Mouse (Mus musculus) hindbrain, postnatal 0 days (tissue): ENCODE measurements around the gene Akip1. TPM values are rescaled to one million over a fixed set of nuclear protein-coding genes. Genes with fewer than 3 reads are reported as not detected.

ENCODE experiments used
- ATAC-seq: fragments of 200-750 bp; cut with Nextera tagmentation; 2 replicates; pipeline ENCODE4 v1.8.0; 2017; ENCODE audit warnings: mild to moderate bottlenecking, moderate TSS enrichment, moderate library complexity
- DNase-seq: peaks from one replicate; pipeline ENCODE4 v3.0.0-alpha.2; 2015; ENCODE audit warnings: low spot score
- H3K27ac ChIP-seq: fragments of 300-500 bp; sonication (generic); 2 replicates; pipeline ENCODE4 v1.5.1; 2014; ENCODE audit warnings: mild to moderate bottlenecking
- H3K27me3 ChIP-seq: fragments of 300-500 bp; sonication (generic); 2 replicates; pipeline ENCODE4 v1.6.1; 2014; ENCODE audit warnings: low read length, mixed read lengths; ENCODE audit not compliant: insufficient read depth
- H3K36me3 ChIP-seq: fragments of 300-500 bp; sonication (generic); 2 replicates; pipeline ENCODE4 v1.6.1; 2014; ENCODE audit warnings: low read length, mixed read lengths; ENCODE audit not compliant: insufficient read depth
- H3K4me1 ChIP-seq: fragments of 300-500 bp; sonication (generic); 2 replicates; pipeline ENCODE4 v1.6.1; 2014; ENCODE audit warnings: antibody characterized with exemption, low read length, mixed read lengths; ENCODE audit not compliant: insufficient read depth
- H3K4me2 ChIP-seq: fragments of 300-500 bp; sonication (generic); 2 replicates; pipeline ENCODE4 v1.6.1; 2014; ENCODE audit warnings: low read depth, mild to moderate bottlenecking, low read length, moderate library complexity, mixed read lengths
- H3K4me3 ChIP-seq: fragments of 300-500 bp; sonication (generic); 2 replicates; pipeline ENCODE4 v1.5.1; 2014; ENCODE audit warnings: low read length
- H3K9ac ChIP-seq: fragments of 300-500 bp; sonication (generic); replicated peaks from 2 replicates; pipeline ENCODE4 v1.6.1; 2014; ENCODE audit warnings: mild to moderate bottlenecking, low read length, moderate library complexity, mixed read lengths
- H3K9me3 ChIP-seq: fragments of 300-500 bp; sonication (generic); 2 replicates; pipeline ENCODE4 v1.6.1; 2016; ENCODE audit warnings: low read length, mixed read lengths
- CTCF ChIP-seq: IDR thresholded peaks from 2 replicates; pipeline ENCODE4 v1.5.1; 2016; ENCODE audit warnings: antibody characterized with exemption, control low read depth, low read depth
- WGBS: fragments of 180-500 bp; shearing (Covaris S2); extraction: QIAGEN DNeasy Blood & Tissue Kit; methylation state at CpG from one replicate; pipeline ENCODE4 v1.1.7; 2014; 5-methylcytosine and 5-hydroxymethylcytosine counted together
- polyA plus RNA-seq: library from polyadenylated mRNA; unstranded; fragments of >200 nt; fragmentation: Nextera tagmentation; extraction: Ambion mirVana; gene quantifications from 2 replicates; pipeline ENCODE4 v1.2.1, GENCODE M21; 2015
- total RNA-seq: library from RNA; depleted of rRNA; stranded (reverse); fragments of >200 nt; gene quantifications from 2 replicates; pipeline ENCODE4 v1.2.3, GENCODE M21; 2014

Gene Akip1
- total and polyA plus RNA-seq, 2 experiments from 2014 or later: 9.9 to 16.7 TPM

DNA sequence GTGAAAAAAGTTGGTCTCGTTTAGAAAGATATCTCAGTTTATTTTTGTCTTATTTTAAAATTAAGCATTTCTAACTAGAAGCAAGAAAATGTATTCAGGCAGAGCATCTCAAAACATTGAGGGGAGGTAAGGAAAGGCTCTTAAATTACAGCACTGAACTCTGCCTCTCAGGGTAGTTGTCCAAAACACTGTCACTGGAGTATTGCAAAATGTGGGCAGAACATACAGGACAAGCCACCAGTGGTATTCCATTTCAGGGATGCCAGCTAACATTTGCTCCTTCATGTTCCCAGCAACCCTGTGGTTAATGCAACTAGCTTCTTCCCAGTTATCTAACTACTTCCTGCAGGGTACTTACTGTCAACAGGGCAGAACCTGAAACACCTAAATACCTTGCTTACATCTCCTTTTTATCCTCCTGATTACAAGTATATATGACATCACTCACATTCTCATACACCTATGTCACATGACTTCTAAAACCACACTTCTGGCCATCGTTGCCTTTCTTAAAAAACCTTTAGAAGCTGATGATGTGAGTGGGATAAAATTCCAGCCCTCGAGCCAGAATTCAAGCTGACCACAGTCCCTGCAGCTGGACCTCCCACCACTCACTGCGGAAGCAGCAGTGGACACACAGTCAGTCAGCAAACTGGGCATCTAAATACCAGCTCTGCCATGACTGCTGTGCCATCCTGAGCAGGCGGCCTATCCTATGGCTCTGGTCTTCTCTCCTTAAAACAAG is 33.9 kb upstream of the Akip1 start:
- H3K27ac ChIP-seq: no peak overlapping the region
- ATAC-seq (no peak), DNase-seq (no peak)
- no peak overlapping the region for H3K9ac ChIP-seq
- no peaks in the 10 kb centered on the region for H3K27me3 ChIP-seq
- peaks cover 3% of the 10 kb centered on the region; the same call in 1 of the 2 replicates for H3K4me1 ChIP-seq
- TF ChIP-seq CTCF: no peak
- WGBS: 83% methylated on average over 5 of the region's 5 CpGs
- peak overlapping the region; percentile 90; the same call in 1 of the 2 replicates for H3K4me2 ChIP-seq
- H3K9me3 ChIP-seq: no peaks in the 10 kb centered on the region
- no peak overlapping the region for H3K4me3 ChIP-seq
- no peaks in the 10 kb centered on the region for H3K36me3 ChIP-seq

- TF ChIP-seq CTCF: no peak
- Histone ChIP-seq H3K27ac (peak overlapping the region; percentile 80), H3K9me3 (no peaks in the 10 kb centered on the region), H3K4me3 (peak overlapping the region; percentile 57), H3K4me2 (peak overlapping the region; percentile 90), H3K36me3 (no peaks in the 10 kb centered on the region), H3K27me3 (no peaks in the 10 kb centered on the region), H3K9ac (peak overlapping the region; percentile 65), H3K4me1 (peaks cover 3% of the 10 kb centered on the region; the same call in 1 of the 2 replicates)
- ATAC-seq (peak; percentile 93), DNase-seq (peak; percentile 84)
- under 1% methylated on average over 34 of the region's 44 CpGs for WGBS
These were observed 31.7 kb upstream of the Akip1 start for GRCm38 (mm10) chr7:109671581-109672471.

DNA sequence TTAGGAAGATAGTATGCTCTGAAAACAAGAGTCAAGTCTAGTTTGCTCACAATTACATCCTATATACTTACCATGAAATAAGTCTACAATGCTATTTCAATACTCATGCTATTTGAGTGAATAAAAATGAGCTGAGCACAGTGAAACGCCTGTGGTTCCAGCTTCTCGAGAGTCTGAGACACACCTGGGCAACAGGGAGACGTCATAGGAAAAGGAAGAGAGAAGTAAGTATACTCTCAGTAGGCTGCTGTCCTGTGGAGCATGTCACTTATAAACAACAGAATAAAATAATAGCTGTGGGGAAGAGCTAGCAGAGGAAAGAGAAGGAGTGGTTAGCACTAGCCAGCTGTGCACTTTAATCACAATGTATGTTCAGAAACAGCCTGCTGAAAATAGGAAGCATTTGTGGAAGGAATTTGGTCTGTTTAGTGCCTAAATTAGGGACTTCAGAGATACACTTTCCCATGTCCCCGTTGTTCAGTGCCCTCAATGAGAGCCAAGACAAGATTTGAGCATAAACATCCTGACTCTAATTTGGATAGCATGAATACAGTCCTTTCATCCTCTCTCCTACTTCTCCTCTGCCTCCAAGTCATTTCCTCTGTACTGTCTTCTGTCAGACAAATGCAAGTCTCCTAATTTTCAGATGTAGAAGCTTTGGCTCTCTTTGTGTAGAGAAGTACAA is 28.4 kb upstream of the Akip1 start:
- Histone ChIP-seq H3K4me1 (peaks cover 3% of the 10 kb centered on the region; the same call in 1 of the 2 replicates), H3K4me2 (no peak overlapping the region), H3K9me3 (no peaks in the 10 kb centered on the region), H3K27ac (no peak overlapping the region), H3K27me3 (no peaks in the 10 kb centered on the region), H3K9ac (no peak overlapping the region), H3K4me3 (no peak overlapping the region), H3K36me3 (no peaks in the 10 kb centered on the region)
- WGBS: 55% methylated on average over 4 of the region's 4 CpGs
- no peak for ATAC-seq
- TF ChIP-seq CTCF: no peak
- no peak for DNase-seq

DNA sequence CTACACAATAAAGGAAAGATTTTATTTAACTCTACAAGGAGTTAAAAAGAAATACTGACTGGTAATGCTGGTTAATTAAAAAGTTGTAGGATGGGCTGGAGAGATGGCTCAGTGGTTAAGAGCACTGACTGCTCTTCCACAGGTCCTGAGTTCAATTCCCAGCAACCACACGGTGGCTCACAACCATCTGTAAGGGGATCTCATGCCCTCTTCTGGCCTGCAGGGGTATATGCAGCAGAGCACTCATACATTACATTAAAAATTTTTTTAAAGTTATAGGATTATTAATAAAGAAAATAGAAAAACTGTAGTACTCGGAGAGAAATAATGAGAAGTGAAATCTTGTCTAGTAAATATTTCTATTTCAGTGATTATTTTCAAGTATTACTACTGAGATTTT is 23.2 kb upstream of the Akip1 start:
- TF ChIP-seq CTCF: no peak

GRCm38 (mm10) chr7:109680879-109681278 is 22.6 kb upstream of the Akip1 start:
- TF ChIP-seq CTCF: no peak
- no peak for DNase-seq
- H3K4me2 ChIP-seq: no peak overlapping the region
- 94% methylated on average over 1 of the region's 1 CpGs for WGBS
- no peak overlapping the region for H3K9ac ChIP-seq
- H3K9me3 ChIP-seq: no peaks in the 10 kb centered on the region
- no peak overlapping the region for H3K4me3 ChIP-seq
- H3K36me3 ChIP-seq: no peaks in the 10 kb centered on the region
- no peaks in the 10 kb centered on the region for H3K4me1 ChIP-seq
- H3K27ac ChIP-seq: no peak overlapping the region
- no peak for ATAC-seq
- no peaks in the 10 kb centered on the region for H3K27me3 ChIP-seq

More for the DNA sequence above, 23.2 kb upstream of the Akip1 start:
- Histone ChIP-seq H3K9ac (no peak overlapping the region), H3K4me2 (no peak overlapping the region), H3K27me3 (no peaks in the 10 kb centered on the region), H3K36me3 (no peaks in the 10 kb centered on the region), H3K9me3 (no peaks in the 10 kb centered on the region), H3K27ac (no peak overlapping the region), H3K4me1 (no peaks in the 10 kb centered on the region), H3K4me3 (no peak overlapping the region)
- no peak for ATAC-seq
- WGBS: 92% methylated on average over 2 of the region's 2 CpGs
- DNase-seq: no peak

GRCm38 (mm10) chr7:109686585-109687128 is 16.8 kb upstream of the Akip1 start:
- H3K9ac ChIP-seq: no peak overlapping the region
- 38% methylated on average over 9 of the region's 9 CpGs for WGBS
- no peaks in the 10 kb centered on the region for H3K27me3 ChIP-seq
- H3K9me3 ChIP-seq: no peaks in the 10 kb centered on the region
- H3K4me3 ChIP-seq: no peak overlapping the region
- TF ChIP-seq CTCF: no peak
- ATAC-seq (no peak), DNase-seq (no peak)
- no peak overlapping the region for H3K4me2 ChIP-seq
- H3K27ac ChIP-seq: no peak overlapping the region
- no peaks in the 10 kb centered on the region for H3K4me1 ChIP-seq
- H3K36me3 ChIP-seq: no peaks in the 10 kb centered on the region
